Mouse (Mus musculus): ENCODE results near the gene Ky. TPM values are rescaled to one million over a fixed set of nuclear protein-coding genes. Genes with fewer than 3 reads are reported as not detected.

The Ky gene
- total RNA-seq (2022) = 1 to 10 TPM; 1.8 to 3.4 (median 2.7) TPM

DNA sequence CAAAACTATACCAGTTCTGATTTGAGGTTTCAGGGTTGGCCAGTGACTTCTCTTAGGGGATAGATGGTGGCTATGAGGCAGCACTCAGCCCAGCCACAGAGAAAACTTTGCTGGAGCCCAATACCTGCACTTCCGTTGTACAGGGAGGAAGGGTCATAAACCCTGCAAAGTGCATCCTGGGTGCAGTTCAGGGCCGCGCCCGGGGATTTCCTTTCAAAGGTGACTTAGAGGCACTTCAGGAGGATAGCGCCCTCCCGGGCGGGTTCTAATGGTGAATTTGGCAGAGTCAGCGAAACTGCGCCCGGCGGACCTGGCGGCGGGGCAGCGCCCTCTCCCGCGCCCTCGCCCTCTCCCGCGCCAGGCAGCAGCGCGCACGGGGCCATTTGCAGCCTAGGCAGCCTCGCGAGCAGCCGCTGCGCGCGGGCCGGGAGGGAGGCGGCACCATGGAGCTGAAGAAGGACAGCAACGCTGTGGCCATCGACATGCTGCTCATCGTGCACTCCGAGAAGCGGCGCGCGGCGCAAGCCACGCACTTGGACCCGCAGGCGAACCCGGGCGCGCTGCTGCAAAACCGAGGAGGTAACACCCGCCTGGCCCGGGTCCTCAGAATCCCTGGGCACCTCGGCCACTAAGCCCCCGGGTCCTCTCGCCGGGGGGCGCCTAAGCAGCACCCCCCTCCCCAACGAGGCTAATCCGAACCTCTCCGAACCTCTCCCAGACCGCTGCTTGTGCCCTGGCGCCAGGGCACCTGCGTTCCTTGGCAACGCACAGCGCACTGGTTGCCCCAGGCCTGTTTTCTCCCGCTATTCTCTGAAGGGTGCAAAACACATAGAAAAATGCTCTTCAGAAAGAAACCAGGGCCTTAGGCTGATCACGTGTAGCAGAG is at the start of gene Ky:
Gene Ky, plus strand, starts transcription at position 51 of the 886 bp plus-strand sequence.
- DNase-seq (ENCODE audit: low spot score in 2 of 2) = no peak

DNA sequence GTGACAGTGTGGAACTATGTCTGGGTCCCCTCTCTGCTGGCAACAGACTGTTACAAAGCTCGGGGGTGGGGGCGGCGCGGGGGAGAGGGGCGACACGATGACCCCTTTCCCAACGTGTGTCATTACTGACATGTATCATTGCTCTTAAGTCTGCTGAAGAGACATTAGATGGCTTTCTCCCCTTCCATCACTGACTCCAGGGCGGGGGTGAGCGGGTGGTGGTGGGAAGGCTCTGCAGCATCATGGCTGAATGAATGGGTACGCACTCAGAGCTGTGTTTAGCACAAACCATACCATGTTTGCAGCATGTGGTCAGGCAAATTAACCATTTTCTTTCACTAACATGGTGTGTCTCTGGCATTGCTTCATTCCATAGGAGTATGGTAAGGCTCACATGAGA is 43.3 kb upstream of the Ky start:
- DNase-seq (ENCODE audit: low spot score in 2 of 2) = no peak

DNA sequence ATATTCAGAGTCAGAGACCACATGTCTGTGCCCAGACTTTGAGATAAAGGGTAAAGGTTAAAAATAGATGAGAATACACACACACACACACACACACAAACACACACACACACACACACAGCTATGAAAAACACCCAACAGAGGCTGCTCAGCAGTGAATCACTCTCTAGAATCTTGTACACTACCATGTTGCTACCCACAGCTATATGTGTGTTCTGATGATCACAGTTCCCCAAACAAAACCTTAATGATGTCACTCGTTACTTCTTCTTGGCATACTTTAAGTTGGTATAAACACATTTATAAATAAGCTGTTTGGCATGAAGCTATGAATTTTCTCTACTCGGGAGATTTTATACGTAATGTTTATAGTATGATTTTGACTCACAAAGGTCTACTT is 40.5 kb upstream of the Ky start:
- DNase-seq (ENCODE audit: low spot score in 2 of 2) = no peak

DNA sequence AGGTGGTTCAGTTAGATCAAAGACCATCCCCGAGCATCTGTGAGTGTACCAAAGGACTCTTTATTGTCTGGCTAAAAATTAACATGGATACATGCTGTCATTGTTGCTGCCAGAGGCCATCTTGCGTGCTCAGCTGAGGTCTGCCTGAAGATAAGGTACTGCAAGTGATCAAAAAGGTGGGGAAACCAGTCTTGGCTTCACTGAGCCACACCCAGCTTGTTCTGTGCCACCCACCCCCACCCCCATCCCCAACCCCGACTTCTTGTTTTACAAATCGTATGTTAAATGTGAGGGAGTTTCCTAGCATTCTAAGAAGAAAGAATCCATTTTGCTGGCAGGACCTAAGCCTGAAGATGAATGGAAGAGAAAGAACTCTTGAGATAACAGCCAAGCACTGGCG is 39.8 kb upstream of the Ky start:
- no peak for DNase-seq (ENCODE audit: low spot score in 2 of 2)

DNA sequence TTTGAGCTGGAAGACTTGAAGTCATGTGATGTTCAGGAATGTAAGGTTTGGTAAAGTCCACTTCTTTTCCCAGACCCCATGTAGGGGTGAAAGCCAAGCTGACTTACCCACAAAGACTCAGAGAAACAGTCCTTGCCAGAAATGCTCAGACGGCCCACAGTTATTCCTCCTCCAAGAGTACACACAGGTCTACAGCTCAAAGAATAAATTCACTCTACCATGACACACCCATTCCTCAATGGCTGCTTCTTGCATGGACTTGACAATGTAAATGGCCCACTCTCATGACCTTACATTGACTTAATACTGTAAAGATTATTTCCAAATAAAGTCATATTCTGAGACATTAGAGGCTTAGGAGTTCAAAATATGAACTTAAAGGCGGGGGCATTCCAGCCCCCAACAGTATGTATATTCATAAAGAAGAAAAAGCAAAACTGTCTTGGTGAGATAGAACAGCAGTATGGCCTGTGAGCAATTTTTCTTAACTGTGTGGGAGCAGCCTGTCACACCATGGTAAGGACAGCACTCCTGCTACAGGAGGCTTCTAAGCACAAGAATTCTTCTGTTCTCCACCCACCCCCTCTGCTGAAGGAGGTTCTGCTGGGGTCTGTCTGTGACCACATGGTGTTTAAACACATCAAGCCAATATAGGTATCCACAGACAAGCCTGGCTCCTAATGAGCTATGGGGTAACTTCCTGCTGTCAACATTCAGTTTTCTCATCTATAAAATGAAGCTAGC is 35.3 kb upstream of the Ky start:
- DNase-seq (ENCODE audit: low spot score in 2 of 2) = no peak

DNA sequence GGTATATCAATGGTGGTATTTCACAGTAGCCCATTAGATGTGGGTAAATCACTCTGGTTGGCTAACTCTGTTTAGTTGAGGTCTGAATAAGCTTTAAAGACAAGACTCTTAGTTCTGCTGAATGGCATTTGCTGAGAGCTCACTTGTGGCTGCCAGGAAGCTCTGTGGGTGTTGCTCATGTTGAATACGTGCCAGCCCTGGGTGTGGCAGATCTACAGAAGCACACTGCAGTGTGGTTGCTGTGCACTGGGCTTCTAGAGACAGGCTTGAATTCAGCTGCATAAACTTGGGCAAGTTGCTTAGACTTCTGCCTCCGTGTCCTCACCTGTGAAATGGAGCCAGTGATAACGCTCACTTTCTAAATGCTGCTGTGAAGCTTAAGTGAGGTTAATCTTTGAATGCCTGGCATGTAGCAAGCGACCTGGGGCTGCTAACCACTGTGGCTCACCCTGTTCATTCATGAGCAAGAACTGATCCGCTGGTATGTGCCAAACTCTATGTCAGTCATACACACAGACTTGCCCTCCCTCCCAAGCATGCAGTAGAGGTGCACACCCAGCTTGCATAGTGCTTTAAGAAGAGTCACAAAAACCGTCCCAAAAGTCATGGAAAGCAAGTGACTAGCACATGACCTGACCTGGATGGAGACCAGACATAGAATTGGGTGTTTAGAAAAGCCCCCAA is 27.6 kb upstream of the Ky start:
- peak in 1 of 2 experiments; percentile 68 for DNase-seq (ENCODE audit: low spot score in 2 of 2)

DNA sequence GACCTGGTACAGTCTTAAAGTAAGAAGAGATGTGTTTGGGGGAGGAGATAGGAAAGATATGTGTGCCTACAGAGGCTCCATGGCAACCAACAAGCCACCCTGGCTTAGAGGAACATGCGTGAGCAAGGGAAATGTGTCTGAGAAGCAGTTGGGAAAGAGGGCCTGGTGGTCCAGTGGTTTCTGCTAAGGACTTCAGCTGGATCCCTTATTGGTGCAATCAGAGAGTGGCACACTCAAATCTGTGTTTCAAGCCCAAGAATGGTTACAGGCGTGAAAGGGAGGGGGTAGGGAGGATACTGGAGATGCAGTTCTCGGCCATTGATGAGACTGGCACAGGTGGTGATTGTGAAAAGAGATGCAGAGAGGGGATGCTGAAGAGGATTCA is 27.1 kb upstream of the Ky start:
- no peak for DNase-seq (ENCODE audit: low spot score in 2 of 2)

DNA sequence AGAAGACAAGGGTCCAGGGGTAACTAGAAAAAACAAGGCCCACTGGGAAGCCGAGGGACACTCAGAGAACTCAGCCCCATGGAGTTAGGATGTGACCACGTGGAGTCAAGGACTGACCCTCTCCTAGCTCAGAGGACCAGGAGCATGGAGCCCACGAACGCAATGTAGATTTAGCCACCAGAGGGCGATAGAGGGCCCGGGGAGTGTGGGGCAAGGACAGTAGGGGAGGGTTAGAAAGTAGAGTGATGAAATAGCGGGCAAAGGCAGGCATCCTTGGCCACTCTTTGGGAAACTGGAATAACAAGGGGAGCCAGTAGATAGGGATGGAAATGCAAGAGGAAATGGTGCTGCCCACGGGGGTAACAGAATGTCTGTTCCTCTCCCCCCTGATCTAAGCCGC is 26.5 kb upstream of the Ky start:
- no peak for DNase-seq (ENCODE audit: low spot score in 2 of 2)

DNA sequence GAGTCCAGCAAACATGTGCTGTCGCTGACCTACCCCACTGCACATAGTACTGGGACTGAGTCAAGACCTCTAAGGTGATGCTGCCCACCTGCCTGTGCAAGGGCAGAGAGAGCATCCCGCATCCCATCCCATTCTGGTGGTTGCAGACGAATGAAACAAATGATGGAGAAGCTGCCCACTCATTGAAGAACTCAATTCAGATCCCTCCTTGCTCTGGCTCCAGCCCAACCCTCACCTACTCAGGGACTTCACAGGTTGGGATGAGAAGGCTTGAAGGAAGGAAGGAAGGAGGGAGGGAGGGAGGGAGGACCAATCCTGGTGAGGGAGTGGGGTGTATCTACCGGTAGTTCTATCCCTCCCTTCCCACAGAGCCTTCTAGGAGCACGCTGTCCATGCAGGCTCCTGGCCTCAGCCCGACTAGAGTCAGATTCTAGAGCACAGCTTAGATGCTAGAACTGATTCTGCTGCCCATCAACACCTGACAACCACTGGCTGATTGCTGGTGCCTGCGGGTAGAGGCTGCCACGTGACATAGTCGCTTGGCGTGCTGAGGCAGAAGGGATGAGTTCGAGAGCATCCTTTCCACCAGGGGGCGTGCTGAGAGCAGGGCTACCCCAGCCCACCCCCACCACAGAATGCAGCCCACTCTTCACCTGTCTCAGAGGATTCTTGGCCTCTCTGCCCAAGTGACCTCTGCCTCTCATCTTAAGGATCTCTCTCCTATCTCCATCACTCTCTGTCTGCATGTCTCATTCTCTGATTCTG is 13.3 kb upstream of the Ky start:
- no peak for DNase-seq (ENCODE audit: low spot score in 2 of 2)

DNA sequence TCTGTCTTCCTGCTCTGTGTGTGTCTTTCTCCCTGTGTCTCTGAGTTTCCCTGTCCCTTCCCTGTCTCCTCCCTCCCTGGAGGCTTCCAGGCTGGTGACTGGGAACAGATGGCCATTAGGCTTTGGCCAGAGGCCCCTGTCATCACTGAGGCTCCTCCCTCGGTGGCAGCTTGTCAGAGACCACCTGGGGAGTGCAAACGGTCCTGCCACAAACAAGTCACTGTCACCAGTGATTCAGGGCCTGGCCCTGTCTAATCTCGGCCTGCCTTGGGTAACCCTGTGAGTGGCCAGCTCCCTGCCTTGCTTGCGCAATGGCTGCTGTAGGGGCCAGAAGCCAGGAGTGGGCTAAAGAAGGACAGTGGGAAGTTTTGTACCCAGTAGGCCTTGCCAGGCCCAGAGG is 12.5 kb upstream of the Ky start:
- DNase-seq (ENCODE audit: low spot score in 2 of 2) = no peak

DNA sequence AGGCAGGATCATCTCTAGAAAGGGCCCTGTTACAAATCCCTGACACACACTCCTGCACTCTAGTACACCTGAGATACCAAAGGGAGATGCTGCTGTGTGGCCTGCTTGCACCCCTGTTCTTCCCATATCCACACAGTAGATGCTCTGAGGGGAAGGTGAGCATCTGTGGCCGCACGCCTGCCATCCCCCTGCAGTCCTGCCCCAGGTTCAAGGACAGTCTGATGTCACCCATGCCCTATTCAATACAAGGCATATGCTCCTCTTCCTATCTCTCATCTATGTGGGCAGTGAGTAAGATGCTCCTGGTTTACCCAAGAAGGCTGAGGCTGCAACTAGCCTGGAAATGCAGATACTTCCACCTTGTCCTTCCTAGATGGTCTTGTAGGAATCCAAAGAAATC is 11.6 kb upstream of the Ky start:
- DNase-seq (ENCODE audit: low spot score in 2 of 2) = no peak

DNA sequence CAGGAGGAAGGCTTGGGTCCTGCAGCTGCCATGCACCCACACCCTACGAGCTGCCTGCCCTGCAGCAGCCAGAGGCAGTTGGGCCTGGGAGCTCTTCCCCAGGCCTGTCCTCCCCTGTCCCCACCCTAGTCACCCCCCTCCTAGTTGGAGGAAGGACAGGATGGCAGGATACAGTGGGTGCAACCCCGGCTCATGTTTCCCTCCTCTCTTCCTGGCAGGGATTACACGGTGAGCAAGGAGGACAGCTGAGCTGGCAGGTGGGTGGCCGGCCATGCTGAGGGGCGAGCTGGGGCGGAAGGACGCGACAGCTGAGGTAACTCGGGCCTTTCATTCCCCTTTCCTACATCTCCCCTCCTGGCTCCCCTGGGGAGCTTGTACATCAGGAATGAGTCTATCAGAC is 11.1 kb upstream of the Ky start:
- DNase-seq (ENCODE audit: low spot score in 2 of 2) = no peak

DNA sequence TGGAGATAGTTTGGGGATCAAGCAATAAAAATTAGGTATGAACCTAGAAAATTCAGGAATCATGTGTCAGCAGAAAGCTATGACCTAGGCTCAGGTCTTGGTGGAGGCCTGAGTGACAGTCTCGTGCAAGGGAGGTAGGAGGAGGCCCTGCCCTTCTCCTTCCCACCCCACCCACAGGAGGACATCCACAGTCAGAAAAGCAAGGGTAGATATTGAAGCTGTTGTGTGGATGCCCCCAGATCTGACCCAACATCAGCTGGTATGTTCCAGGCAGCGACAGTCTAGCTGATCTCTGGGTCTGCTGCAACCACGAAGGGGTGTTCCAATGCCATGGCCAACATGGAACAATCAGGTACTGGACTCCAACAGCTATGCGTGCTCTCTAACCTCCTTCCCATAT is 10.3 kb upstream of the Ky start:
- no peak for DNase-seq (ENCODE audit: low spot score in 2 of 2)

DNA sequence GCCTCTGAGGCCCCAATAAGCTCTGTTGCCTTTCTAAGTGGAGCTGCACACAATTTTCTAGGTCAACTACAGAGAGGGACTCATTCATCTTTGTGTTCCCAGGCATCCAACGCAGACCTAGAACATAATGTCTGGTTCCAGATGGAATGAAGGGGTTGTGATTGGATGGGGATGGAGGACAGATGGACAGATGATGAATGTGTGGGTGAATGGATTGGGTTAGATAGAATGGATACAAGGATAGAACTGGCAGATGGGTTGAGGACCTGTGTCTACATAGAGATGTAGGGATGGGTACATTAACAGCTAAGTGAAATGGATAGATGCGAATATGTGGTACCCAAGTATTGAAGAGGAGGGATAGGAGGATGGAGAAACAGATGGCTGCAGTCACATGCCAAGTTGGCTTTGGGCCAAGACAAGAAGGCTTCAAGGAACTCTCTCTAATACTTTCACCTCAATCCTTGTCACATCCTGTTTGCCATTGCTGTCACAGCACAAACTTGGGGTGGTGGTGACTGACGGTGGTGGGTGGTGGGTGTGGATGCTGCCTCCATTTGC is 9.0 kb upstream of the Ky start:
- peak; percentile 78 to 83 for DNase-seq (ENCODE audit: low spot score in 2 of 2)

DNA sequence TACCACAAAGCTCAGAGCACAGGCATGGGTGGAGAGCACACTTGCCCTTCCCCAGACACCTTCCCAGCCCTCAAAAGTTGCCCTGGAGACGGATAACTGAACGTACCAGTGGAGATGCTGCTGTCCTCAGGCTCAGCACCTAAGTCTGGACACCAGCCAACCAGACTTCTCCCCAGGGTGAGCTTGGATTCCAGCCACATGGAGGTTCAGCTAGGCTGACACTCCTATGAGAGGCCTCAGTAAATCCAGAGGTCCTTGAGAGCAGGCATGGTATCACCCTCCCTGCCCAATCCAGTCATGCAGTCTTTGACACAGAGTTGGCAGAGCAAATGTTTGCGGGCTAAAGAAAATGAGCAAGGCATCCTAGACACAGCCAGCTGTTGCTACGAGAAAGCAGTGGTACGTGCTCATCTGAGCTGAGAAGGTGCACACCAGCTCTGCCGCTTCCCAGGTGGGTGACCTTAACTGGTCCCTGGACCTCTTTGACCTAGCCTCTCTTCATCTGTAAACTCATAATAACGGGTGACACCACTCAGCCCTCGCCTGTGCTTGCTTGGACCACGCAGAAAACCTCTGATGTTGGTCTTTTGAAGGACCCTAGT is 8.4 kb upstream of the Ky start:
- no peak for DNase-seq (ENCODE audit: low spot score in 2 of 2)

DNA sequence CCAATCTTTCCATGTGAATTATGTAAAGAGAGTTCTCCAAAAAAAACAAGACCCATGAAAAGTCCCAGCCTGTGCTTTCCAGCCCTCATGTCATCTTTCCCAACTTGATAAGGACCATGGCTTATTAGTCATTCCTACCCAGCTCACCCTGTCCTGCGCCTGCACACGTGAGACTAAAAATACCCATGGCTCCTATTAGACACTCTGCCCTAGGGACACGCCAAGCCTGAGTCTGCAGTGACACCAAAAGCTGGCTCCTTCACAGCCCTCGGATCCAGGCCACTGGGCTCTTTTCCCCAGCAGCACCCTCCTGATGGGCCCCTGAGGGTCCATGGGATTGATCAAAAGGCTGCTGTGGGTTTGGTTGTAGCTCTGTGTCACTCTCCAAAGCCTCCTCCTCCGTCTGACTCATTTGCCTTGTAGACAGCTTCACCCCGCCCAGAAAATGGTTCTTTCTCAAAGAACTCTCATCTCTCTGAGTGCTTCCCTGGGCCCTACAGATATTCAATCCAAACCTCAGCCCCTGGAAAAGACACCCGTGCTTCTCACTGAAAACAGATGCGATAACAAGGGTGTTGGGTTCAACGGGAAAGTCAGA is 7.6 kb upstream of the Ky start:
- no peak for DNase-seq (ENCODE audit: low spot score in 2 of 2)

DNA sequence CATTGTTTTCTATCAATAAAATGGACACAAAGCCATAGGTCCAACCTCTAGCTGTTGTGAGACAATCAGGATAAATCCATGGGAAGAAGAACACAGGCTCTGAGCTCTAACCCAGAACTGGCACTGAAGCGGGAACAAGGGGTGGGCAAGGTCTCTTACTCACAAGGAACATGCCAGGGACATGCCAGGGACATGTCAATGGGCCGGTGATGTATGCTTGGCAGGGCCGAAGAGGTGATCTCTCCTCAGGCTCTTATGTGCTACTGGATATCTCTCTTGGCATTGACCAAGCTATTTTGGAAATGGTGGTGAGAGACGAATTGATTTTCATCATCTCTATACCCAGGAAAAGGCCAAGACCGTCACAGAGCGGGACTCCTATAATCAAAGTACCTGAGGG is 6.8 kb upstream of the Ky start:
- no peak for DNase-seq (ENCODE audit: low spot score in 2 of 2)

DNA sequence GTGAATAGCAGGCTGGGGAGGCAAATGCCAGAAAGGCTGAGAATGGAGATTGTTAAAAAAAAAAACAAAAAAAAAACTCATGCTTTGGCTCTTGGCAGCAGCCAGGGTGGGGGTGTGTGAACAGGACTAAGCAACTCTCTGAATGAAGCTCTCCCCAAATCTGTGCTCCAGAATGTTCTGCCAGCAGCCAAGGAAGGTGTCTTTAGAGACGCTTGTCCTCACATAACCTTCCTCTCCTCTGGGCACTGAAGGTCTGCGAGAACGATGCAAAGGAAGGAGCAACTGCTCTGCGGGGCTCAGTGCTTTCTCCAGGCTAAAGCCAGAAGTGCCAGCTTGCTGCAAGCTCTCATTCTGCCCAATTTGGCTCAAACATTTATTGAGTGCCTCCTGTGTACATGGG is 6.3 kb upstream of the Ky start:
- peak; percentile 50 to 71 for DNase-seq (ENCODE audit: low spot score in 2 of 2)

DNA sequence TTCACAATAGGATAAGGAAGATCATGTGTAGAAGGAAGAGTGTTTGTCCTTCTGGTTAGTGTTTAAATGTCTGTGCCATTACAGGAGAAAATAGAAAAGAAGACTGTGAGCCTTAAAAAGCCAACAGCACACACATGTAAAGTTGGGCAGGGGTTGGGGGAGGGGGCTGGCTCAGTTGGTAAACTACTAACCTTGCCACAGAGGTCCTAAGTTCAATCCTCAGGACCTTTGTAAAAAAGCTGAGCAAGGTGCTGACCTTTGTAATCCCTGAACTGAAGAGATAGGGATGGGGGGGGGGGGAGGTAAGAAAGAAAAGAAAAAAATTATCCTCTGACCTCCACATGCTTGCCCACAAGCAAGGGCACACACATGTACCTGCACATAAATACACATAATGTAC is 5.8 kb upstream of the Ky start:
- no peak for DNase-seq (ENCODE audit: low spot score in 2 of 2)

DNA sequence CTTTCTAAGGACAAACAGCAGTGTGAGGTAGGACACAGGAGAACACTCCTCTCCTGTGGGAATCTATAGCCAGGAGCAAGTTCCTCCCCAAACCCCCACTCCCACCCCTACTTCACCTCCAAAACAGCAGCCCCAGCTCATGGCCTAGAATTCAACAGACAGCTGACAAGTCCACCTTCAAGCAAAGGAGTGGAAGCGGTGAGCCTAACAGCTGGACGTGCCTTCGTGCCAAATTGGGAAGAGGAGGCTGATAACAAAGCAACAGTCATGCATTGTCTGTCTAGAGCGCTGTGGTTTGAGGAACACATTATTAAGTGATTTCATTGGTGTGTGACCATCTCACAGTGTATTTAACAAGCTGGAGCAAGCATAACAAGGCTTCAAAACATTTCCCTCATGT is 4.4 kb upstream of the Ky start:
- no peak for DNase-seq (ENCODE audit: low spot score in 2 of 2)
